In genomic region chr2:173173521-173174511, GRCm38 (mm10) we compare ENCODE assay signal across 7 mouse cellular contexts. TPM values are rescaled to one million over a fixed set of nuclear protein-coding genes. Genes with fewer than 3 reads are reported as not detected.
DNase-seq lines count a peak whose midpoint lies in the region; ATAC-seq lines count a peak whose summit lies in the region.

No protein-coding gene starts in this region.

- peak overlapping the region; percentile 58 for H3K4me2 ChIP-seq in intestine, embryonic 15.5 days (replicated peaks)

- no peaks in the 10 kb centered on the region for H3K36me3 ChIP-seq in intestine, embryonic 15.5 days

- 11% methylated on average over 22 of the region's 22 CpGs for WGBS in intestine, embryonic 15.5 days

- H3K27me3 ChIP-seq in intestine, embryonic 15.5 days (replicated peaks) = peaks cover 18% of the 10 kb centered on the region

- H3K4me1 ChIP-seq in intestine, embryonic 15.5 days (replicated peaks) = peaks cover 35% of the 10 kb centered on the region

- H3K9me3 ChIP-seq in intestine, embryonic 15.5 days = no peaks in the 10 kb centered on the region

- peak; percentile 41 for DNase-seq in c-Kit-positive CD71-positive TER-119-negative erythroid progenitor cells, embryonic 14.5 days (ENCODE audit: low read depth)
- peak; percentile 76 to 87 for DNase-seq in frontal cortex, postnatal 36 days (ENCODE audit: low spot score in 2 of 2)
- DNase-seq in left cerebral cortex, adult 8-10 months (ENCODE audit: low spot score in 2 of 2) = peak; percentile 56 to 80
- DNase-seq in lung, postnatal 4 days = peak; percentile 59
- peak; percentile 78 to 88 for DNase-seq in right cerebral cortex, postnatal 36 days (ENCODE audit: low spot score in 2 of 2)

- H3K4me3 ChIP-seq in intestine, embryonic 15.5 days (replicated peaks) = peak overlapping the region; percentile 8

- peak overlapping the region; percentile 84 for H3K27ac ChIP-seq in intestine, embryonic 15.5 days

- H3K9ac ChIP-seq in intestine, embryonic 15.5 days = no peak overlapping the region

- peak; percentile 86 for ATAC-seq in activated CD4-positive, CD25-positive, alpha-beta regulatory T cell, adult 4 months
- peak; percentile 49 for ATAC-seq in intestine, embryonic 15.5 days

RNA-seq across cellular contexts. Expression of gene Pck1, which starts 21.0 kb away (rescaled TPM):
- not detected for polyA plus RNA-seq in activated CD4-positive, CD25-positive, alpha-beta regulatory T cell, adult 4 months (2017; shearing (Covaris generic))
- 7.0 and 8.4 TPM in 2 replicates for polyA plus RNA-seq in intestine, embryonic 15.5 days (2015; fragmentation: Nextera tagmentation; extraction: Ambion mirVana)
- under 1 TPM in 1 of 4 experiments, not detected in 3; 0.11 TPM for total RNA-seq in left cerebral cortex, adult 8-10 months (2022)

RNA-seq across cellular contexts. Expression of gene Zbp1, which starts 44.9 kb away (rescaled TPM):
- 100 to 1,000 TPM; 118 to 141 TPM for polyA plus RNA-seq in activated CD4-positive, CD25-positive, alpha-beta regulatory T cell, adult 4 months (2017; shearing (Covaris generic))
- 0.55 and 0.95 TPM in 2 replicates for polyA plus RNA-seq in intestine, embryonic 15.5 days (2015; fragmentation: Nextera tagmentation; extraction: Ambion mirVana)
- total RNA-seq in left cerebral cortex, adult 8-10 months (2022) = 1 to 10 TPM in 2 of 4 experiments, not detected in 2; 1.4 to 1.7 TPM

RNA-seq across cellular contexts. Expression of gene Ctcfl, which starts 54.5 kb away (rescaled TPM):
- polyA plus RNA-seq in activated CD4-positive, CD25-positive, alpha-beta regulatory T cell, adult 4 months (2017; shearing (Covaris generic)) = under 1 TPM in 1 of 2 experiments, not detected in 1; 0.17 TPM
- polyA plus RNA-seq in intestine, embryonic 15.5 days (2015; fragmentation: Nextera tagmentation; extraction: Ambion mirVana) = 0.23 and 0.36 TPM in 2 replicates
- under 1 TPM in 1 of 4 experiments, not detected in 3; 0.21 TPM for total RNA-seq in left cerebral cortex, adult 8-10 months (2022)

Comparison
In these comparisons a context has a peak if more than half of its experiments do, and no peak if none do; other contexts are left out.
1. Peak in every context shown above with its lines: DNase-seq, ATAC-seq, H3K4me3 ChIP-seq and H3K27ac ChIP-seq.
2. RNA of gene Zbp1, which starts 44.9 kb away (polyA plus RNA-seq): 118 to 141 TPM in activated CD4-positive, CD25-positive, alpha-beta regulatory T cell, adult 4 months; 0.55 to 0.95 TPM in intestine, embryonic 15.5 days; every median in the first group is over 10 times any median in the second.